8 mouse cellular contexts compared by ENCODE assay signal in genomic region chr11:96790681-96791080, GRCm38 (mm10). TPM values are rescaled to one million over a fixed set of nuclear protein-coding genes. Genes with fewer than 3 reads are reported as not detected.
A peak's percentile ranks its signal among the peaks of the same experiment; 100 is the strongest.
DNase-seq lines count a peak whose midpoint lies in the region; ATAC-seq and TF ChIP-seq lines count a peak whose summit lies in the region.

No protein-coding gene starts in this region.

- peak overlapping the region; percentile 66 for H3K4me2 ChIP-seq in forebrain, embryonic 15.5 days (replicated peaks)
- peak overlapping the region; percentile 79 for H3K4me2 ChIP-seq in liver, embryonic 14.5 days (ENCODE audit: low read depth)

- H3K4me1 ChIP-seq in heart, adult 2 months (ENCODE audit: control insufficient read depth, insufficient read depth, low read length), result peaks cover 8% of the 10 kb centered on the region
- H3K4me1 ChIP-seq in ES-Bruce4 (ENCODE audit: control insufficient read depth, insufficient read depth, low read length), result peaks cover 9% of the 10 kb centered on the region
- peaks cover 48% of the 10 kb centered on the region for H3K4me1 ChIP-seq in forebrain, embryonic 15.5 days
- H3K4me1 ChIP-seq in liver, embryonic 14.5 days (replicated peaks; ENCODE audit: control insufficient read depth in 2 of 2, insufficient read depth in 2 of 2, low read length in 1 of 2), result peaks cover 5 to 9% of the 10 kb centered on the region in 2 experiments

- ATAC-seq in forebrain, embryonic 15.5 days (replicated peaks), result no peak
- ATAC-seq in liver, embryonic 14.5 days (ENCODE audit: insufficient read depth), result no peak

- no peak overlapping the region for H3K4me3 ChIP-seq in heart, adult 2 months
- H3K4me3 ChIP-seq in ES-Bruce4 (ENCODE audit: low read depth, low read length), result peak overlapping the region; percentile 47
- peak overlapping the region; percentile 91 for H3K4me3 ChIP-seq in forebrain, embryonic 15.5 days
- H3K4me3 ChIP-seq in liver, embryonic 14.5 days (ENCODE audit: insufficient read depth in 1 of 2, low read depth in 2 of 2, low read length in 2 of 2), result peak overlapping the region; percentile 17 to 95; a peak in 3 of 4 replicates

- 15% methylated on average over 1 of the region's 1 CpGs for WGBS in heart, adult 2 months
- 0% methylated on average over 1 of the region's 1 CpGs for WGBS in forebrain, embryonic 15.5 days
- 19% methylated on average over 1 of the region's 1 CpGs for WGBS in liver, embryonic 14.5 days (ENCODE audit: insufficient replicate concordance)

- peaks cover 3% of the 10 kb centered on the region; the same call in 1 of the 2 replicates for H3K79me2 ChIP-seq in heart, adult 2 months (replicated peaks; ENCODE audit: control insufficient read depth, insufficient read depth, low read length)

- TF ChIP-seq POLR2A in heart, adult 2 months (IDR thresholded peaks at IDR 0.05; ENCODE audit: insufficient read depth, low read depth, low read length), result no peak
- TF ChIP-seq POLR2A in ES-Bruce4 (IDR thresholded peaks at IDR 0.05; ENCODE audit: insufficient read depth, low read length), result no peak

- no peaks in the 10 kb centered on the region for H3K27me3 ChIP-seq in heart, adult 2 months (ENCODE audit: control insufficient read depth, insufficient read depth, low read length)
- H3K27me3 ChIP-seq in ES-Bruce4 (ENCODE audit: control insufficient read depth, insufficient read depth, low read length, poor library complexity, severe bottlenecking), result no peaks in the 10 kb centered on the region
- no peaks in the 10 kb centered on the region for H3K27me3 ChIP-seq in forebrain, embryonic 15.5 days
- H3K27me3 ChIP-seq in liver, embryonic 14.5 days (ENCODE audit: control insufficient read depth, insufficient read depth, low read length), result no peaks in the 10 kb centered on the region

- no peak overlapping the region for H3K9ac ChIP-seq in heart, adult 2 months (ENCODE audit: low read depth, low read length)
- peak overlapping the region; percentile 97 for H3K9ac ChIP-seq in ES-Bruce4 (ENCODE audit: low read depth, poor library complexity, severe bottlenecking)
- 0 out of 2 replicates have a peak overlapping the region, but pooled peaks have one; percentile 25 for H3K9ac ChIP-seq in forebrain, embryonic 15.5 days (replicated peaks)
- 0 out of 2 replicates have a peak overlapping the region, but pooled peaks have one; percentile 15 for H3K9ac ChIP-seq in liver, embryonic 14.5 days (replicated peaks)

- no peak overlapping the region for H3K27ac ChIP-seq in heart, adult 2 months
- H3K27ac ChIP-seq in ES-Bruce4 (ENCODE audit: insufficient read depth, low read length), result peak overlapping the region; percentile 12; the same call in 1 of the 2 replicates
- no peak overlapping the region for H3K27ac ChIP-seq in forebrain, embryonic 15.5 days (replicated peaks)
- no peak overlapping the region for H3K27ac ChIP-seq in liver, embryonic 14.5 days

- intact Hi-C loops in heart, adult 2 months (cut with DNase I), result no loop called here

- no peak for TF ChIP-seq CTCF in heart, adult 2 months (IDR thresholded peaks at IDR 0.05)
- TF ChIP-seq CTCF in ES-Bruce4 (IDR thresholded peaks at IDR 0.05; ENCODE audit: low read depth, low read length), result no peak
- TF ChIP-seq CTCF in liver, embryonic 14.5 days (IDR thresholded peaks at IDR 0.05; ENCODE audit: low read depth), result no peak

- H3K9me3 ChIP-seq in ES-Bruce4 (replicated peaks; ENCODE audit: control insufficient read depth, insufficient read depth, low read length, poor library complexity, severe bottlenecking), result no peaks in the 10 kb centered on the region
- no peaks in the 10 kb centered on the region for H3K9me3 ChIP-seq in forebrain, embryonic 15.5 days
- H3K9me3 ChIP-seq in liver, embryonic 14.5 days (ENCODE audit: control insufficient read depth, low read length), result no peaks in the 10 kb centered on the region

- DNase-seq in heart, adult 11 months, result peak; percentile 70
- no peak for DNase-seq in heart, adult 2 months
- no peak for DNase-seq in liver, embryonic 14.5 days (ENCODE audit: low read depth in 3 of 3, low spot score in 3 of 3)
- DNase-seq in B cell, adult 2 months, result no peak
- DNase-seq in thymus, postnatal 25 days, result no peak
- no peak for DNase-seq in spleen, postnatal 36 days (ENCODE audit: low spot score in 2 of 2)

- no peak for TF ChIP-seq EP300 in heart, adult 2 months (IDR thresholded peaks at IDR 0.05; ENCODE audit: insufficient read depth, low read depth, low read length)
- TF ChIP-seq EP300 in ES-Bruce4 (IDR thresholded peaks at IDR 0.05; ENCODE audit: insufficient read depth, low read depth, low read length), result no peak
- no peak for TF ChIP-seq EP300 in liver, embryonic 14.5 days (IDR thresholded peaks at IDR 0.05; ENCODE audit: low read depth)

- peaks cover 15% of the 10 kb centered on the region for H3K36me3 ChIP-seq in heart, adult 2 months (ENCODE audit: control insufficient read depth, insufficient read depth, low read length)
- H3K36me3 ChIP-seq in ES-Bruce4 (ENCODE audit: control insufficient read depth, insufficient read depth, low read length, poor library complexity, severe bottlenecking), result peaks cover 17% of the 10 kb centered on the region
- H3K36me3 ChIP-seq in forebrain, embryonic 15.5 days, result peaks cover 6% of the 10 kb centered on the region; the same call in 1 of the 2 replicates
- peaks cover 3% of the 10 kb centered on the region; the same call in 1 of the 2 replicates for H3K36me3 ChIP-seq in liver, embryonic 14.5 days (replicated peaks; ENCODE audit: control insufficient read depth, insufficient read depth, low read depth)

RNA-seq across cellular contexts. Expression of gene Cbx1, which starts 1.8 kb away (rescaled TPM):
- 10 to 100 TPM; 34.8 to 36.9 TPM for total RNA-seq in heart, adult 2 months (2021)
- polyA plus RNA-seq in heart, adult 2 months (2012; rRNA removed), result 8.4 and 11.1 TPM in 2 replicates
- 201 and 202 TPM in 2 replicates for polyA plus RNA-seq in ES-Bruce4 (2011; ENCODE audit: insufficient read depth, insufficient read length, low read depth, missing spikeins)
- 102 and 108 TPM in 2 replicates for polyA plus RNA-seq in forebrain, embryonic 15.5 days (2015; fragmentation: Nextera tagmentation; extraction: Ambion mirVana)
- 9.9 and 23.5 TPM in 2 replicates for polyA plus RNA-seq in liver, embryonic 14.5 days (2012; rRNA removed)
- 25.0 and 26.0 TPM in 2 replicates for polyA plus RNA-seq in liver, embryonic 14.5 days (2014; fragmentation: Nextera tagmentation; extraction: Ambion mirVana)

RNA-seq across cellular contexts. Expression of gene Snx11, which starts 13.3 kb away (rescaled TPM):
- 10 to 100 TPM; 11.6 to 12.5 TPM for total RNA-seq in heart, adult 2 months (2021)
- polyA plus RNA-seq in heart, adult 2 months (2012; rRNA removed), result 11.1 and 16.2 TPM in 2 replicates
- 27.3 and 31.1 TPM in 2 replicates for polyA plus RNA-seq in ES-Bruce4 (2011; ENCODE audit: insufficient read depth, insufficient read length, low read depth, missing spikeins)
- 45.4 and 45.8 TPM in 2 replicates for polyA plus RNA-seq in forebrain, embryonic 15.5 days (2015; fragmentation: Nextera tagmentation; extraction: Ambion mirVana)
- polyA plus RNA-seq in liver, embryonic 14.5 days (2012; rRNA removed), result 7.4 and 10.1 TPM in 2 replicates
- 4.2 and 4.9 TPM in 2 replicates for polyA plus RNA-seq in liver, embryonic 14.5 days (2014; fragmentation: Nextera tagmentation; extraction: Ambion mirVana)

RNA-seq across cellular contexts. Expression of gene Nfe2l1, which starts 39.1 kb away (rescaled TPM):
- 100 to 1,000 TPM; 395 to 436 TPM for total RNA-seq in heart, adult 2 months (2021)
- 397 and 529 TPM in 2 replicates for polyA plus RNA-seq in heart, adult 2 months (2012; rRNA removed)
- polyA plus RNA-seq in ES-Bruce4 (2011; ENCODE audit: insufficient read depth, insufficient read length, low read depth, missing spikeins), result 181 and 194 TPM in 2 replicates
- 55.7 and 59.6 TPM in 2 replicates for polyA plus RNA-seq in forebrain, embryonic 15.5 days (2015; fragmentation: Nextera tagmentation; extraction: Ambion mirVana)
- 14.4 and 15.2 TPM in 2 replicates for polyA plus RNA-seq in liver, embryonic 14.5 days (2012; rRNA removed)
- polyA plus RNA-seq in liver, embryonic 14.5 days (2014; fragmentation: Nextera tagmentation; extraction: Ambion mirVana), result 9.6 and 10.1 TPM in 2 replicates

RNA-seq across cellular contexts. Expression of gene Copz2, which starts 59.0 kb away (rescaled TPM):
- 10 to 100 TPM; 35.0 to 36.9 TPM for total RNA-seq in heart, adult 2 months (2021)
- polyA plus RNA-seq in heart, adult 2 months (2012; rRNA removed), result 55.0 and 76.6 TPM in 2 replicates
- 23.9 and 26.2 TPM in 2 replicates for polyA plus RNA-seq in ES-Bruce4 (2011; ENCODE audit: insufficient read depth, insufficient read length, low read depth, missing spikeins)
- polyA plus RNA-seq in forebrain, embryonic 15.5 days (2015; fragmentation: Nextera tagmentation; extraction: Ambion mirVana), result 12.2 and 13.5 TPM in 2 replicates
- 7.9 and 8.7 TPM in 2 replicates for polyA plus RNA-seq in liver, embryonic 14.5 days (2012; rRNA removed)
- polyA plus RNA-seq in liver, embryonic 14.5 days (2014; fragmentation: Nextera tagmentation; extraction: Ambion mirVana), result 18.6 and 18.8 TPM in 2 replicates
